Mouse (Mus musculus) forebrain, embryonic 11.5 days (tissue): ENCODE measurements at regions not wholly inside any gene's neighbourhood (a gene's known extent, or its start where the extent isn't known, plus 50 kb on each side); places are given as distances from the start of the nearest gene placed in this dataset.
A peak's percentile ranks its signal among the peaks of the same experiment; 100 is the strongest.

ENCODE experiments used
- ATAC-seq: fragments of 200-750 bp; cut with Nextera tagmentation; replicated peaks from 2 replicates; pipeline ENCODE4 v1.8.0; 2017; ENCODE audit warnings: moderate TSS enrichment; ENCODE audit not compliant: low FRiP score
- DNase-seq: peaks from one replicate; pipeline ENCODE4 v3.0.0-alpha.2; 2017; ENCODE audit warnings: low spot score
- H3K27ac ChIP-seq: fragments of 300-500 bp; sonication (generic); 2 replicates; pipeline ENCODE4 v1.5.1; 2014; ENCODE audit warnings: low read depth, low read length
- H3K27me3 ChIP-seq: fragments of 300-500 bp; sonication (generic); 2 replicates; pipeline ENCODE4 v1.6.1; 2014; ENCODE audit warnings: mild to moderate bottlenecking, low read length, mixed read lengths; ENCODE audit not compliant: control insufficient read depth, insufficient read depth
- H3K36me3 ChIP-seq: fragments of 300-500 bp; sonication (generic); 2 replicates; pipeline ENCODE4 v1.6.1; 2014; ENCODE audit warnings: mild to moderate bottlenecking, low read length, moderate library complexity, mixed read lengths; ENCODE audit not compliant: control insufficient read depth, insufficient read depth
- H3K4me1 ChIP-seq: fragments of 300-500 bp; sonication (generic); replicated peaks from 2 replicates; pipeline ENCODE4 v1.6.1; 2014; ENCODE audit warnings: low read length, mixed read lengths; ENCODE audit not compliant: control insufficient read depth, insufficient read depth
- H3K4me2 ChIP-seq: fragments of 300-500 bp; sonication (generic); 2 replicates; pipeline ENCODE4 v1.6.1; 2014; ENCODE audit warnings: low read depth, mild to moderate bottlenecking, low read length, moderate library complexity, mixed read lengths; ENCODE audit not compliant: severe bottlenecking
- H3K4me3 ChIP-seq: fragments of 300-500 bp; sonication (generic); 2 replicates; pipeline ENCODE4 v1.5.1; 2014; ENCODE audit warnings: low read depth, low read length
- H3K9ac ChIP-seq: fragments of 300-500 bp; sonication (generic); 2 replicates; pipeline ENCODE4 v1.6.1; 2014; ENCODE audit warnings: low read length
- H3K9me3 ChIP-seq: fragments of 300-500 bp; sonication (generic); 2 replicates; pipeline ENCODE4 v1.6.1; 2016; ENCODE audit warnings: low read length, mixed read lengths; ENCODE audit not compliant: control insufficient read depth
- WGBS: fragments of 180-500 bp; shearing (Covaris S2); extraction: QIAGEN DNeasy Blood & Tissue Kit; methylation state at CpG from one replicate; pipeline ENCODE4 v1.1.7; 2014; 5-methylcytosine and 5-hydroxymethylcytosine counted together

GRCm38 (mm10) chr1:169135542-169135941 is 395.7 kb downstream of the Nuf2 start:
- Histone ChIP-seq H3K9ac (no peak overlapping the region), H3K27me3 (no peaks in the 10 kb centered on the region), H3K4me1 (no peaks in the 10 kb centered on the region; the same call in 1 of the 2 replicates), H3K9me3 (no peaks in the 10 kb centered on the region), H3K27ac (no peak overlapping the region), H3K4me3 (no peak overlapping the region), H3K4me2 (no peak overlapping the region), H3K36me3 (no peaks in the 10 kb centered on the region)
- ATAC-seq (no peak), DNase-seq (no peak)

- Histone ChIP-seq H3K27ac (no peak overlapping the region), H3K27me3 (no peaks in the 10 kb centered on the region), H3K4me3 (no peak overlapping the region), H3K36me3 (no peaks in the 10 kb centered on the region), H3K4me2 (no peak overlapping the region), H3K9ac (no peak overlapping the region), H3K4me1 (no peaks in the 10 kb centered on the region), H3K9me3 (no peaks in the 10 kb centered on the region)
- ATAC-seq (no peak), DNase-seq (no peak)
- WGBS = 67% methylated on average over 4 of the region's 4 CpGs
Measured at GRCm38 (mm10) chr1:169103669-169104068, 427.6 kb downstream of the Nuf2 start.

GRCm38 (mm10) chr1:169103113-169103512 is 428.2 kb downstream of the Nuf2 start:
- WGBS = 61% methylated on average over 2 of the region's 2 CpGs
- Histone ChIP-seq H3K9me3 (no peaks in the 10 kb centered on the region), H3K4me3 (no peak overlapping the region), H3K9ac (no peak overlapping the region), H3K36me3 (no peaks in the 10 kb centered on the region), H3K4me2 (no peak overlapping the region), H3K27me3 (no peaks in the 10 kb centered on the region), H3K27ac (no peak overlapping the region), H3K4me1 (no peaks in the 10 kb centered on the region)
- ATAC-seq (no peak), DNase-seq (no peak)

- no peak overlapping the region for H3K4me2 ChIP-seq
- H3K9me3 ChIP-seq = no peaks in the 10 kb centered on the region
- H3K27me3 ChIP-seq = no peaks in the 10 kb centered on the region
- ATAC-seq = no peak
- no peak for DNase-seq
- H3K4me1 ChIP-seq = no peaks in the 10 kb centered on the region
- H3K36me3 ChIP-seq = no peaks in the 10 kb centered on the region
- H3K27ac ChIP-seq = no peak overlapping the region
- H3K9ac ChIP-seq = no peak overlapping the region
- WGBS = 84% methylated on average over 5 of the region's 5 CpGs
- no peak overlapping the region for H3K4me3 ChIP-seq
Measured at GRCm38 (mm10) chr1:169099221-169099620, 432.0 kb downstream of the Nuf2 start.

- no peaks in the 10 kb centered on the region for H3K27me3 ChIP-seq
- no peak overlapping the region for H3K27ac ChIP-seq
- no peak for ATAC-seq
- 69% methylated on average over 5 of the region's 5 CpGs for WGBS
- no peak overlapping the region for H3K4me2 ChIP-seq
- no peaks in the 10 kb centered on the region for H3K36me3 ChIP-seq
- H3K4me1 ChIP-seq = no peaks in the 10 kb centered on the region
- DNase-seq = no peak
- no peak overlapping the region for H3K4me3 ChIP-seq
- no peaks in the 10 kb centered on the region for H3K9me3 ChIP-seq
- H3K9ac ChIP-seq = no peak overlapping the region
Measured at GRCm38 (mm10) chr1:169096737-169097136, 434.5 kb downstream of the Nuf2 start.

- 73% methylated on average over 3 of the region's 3 CpGs for WGBS
Measured at GRCm38 (mm10) chr1:169093602-169094354, 437.5 kb downstream of the Nuf2 start.

GRCm38 (mm10) chr1:169086032-169086431 is 445.2 kb downstream of the Nuf2 start:
- Histone ChIP-seq H3K9ac (no peak overlapping the region), H3K4me2 (no peak overlapping the region), H3K4me3 (no peak overlapping the region), H3K9me3 (no peaks in the 10 kb centered on the region), H3K27ac (peak overlapping the region; percentile 34; the same call in 1 of the 2 replicates), H3K4me1 (no peaks in the 10 kb centered on the region), H3K27me3 (no peaks in the 10 kb centered on the region), H3K36me3 (no peaks in the 10 kb centered on the region)
- DNase-seq = peak; percentile 50
- ATAC-seq = peak; percentile 63; the same call in 1 of the 2 replicates
- 32% methylated on average over 3 of the region's 3 CpGs for WGBS

More at GRCm38 (mm10) chr1:169093602-169094354, 437.5 kb downstream of the Nuf2 start:
- Histone ChIP-seq H3K9ac (no peak overlapping the region), H3K36me3 (no peaks in the 10 kb centered on the region), H3K4me2 (no peak overlapping the region), H3K4me1 (no peaks in the 10 kb centered on the region), H3K9me3 (no peaks in the 10 kb centered on the region), H3K27me3 (no peaks in the 10 kb centered on the region), H3K27ac (no peak overlapping the region), H3K4me3 (no peak overlapping the region)
- no peak for DNase-seq
- ATAC-seq = no peak

DNA sequence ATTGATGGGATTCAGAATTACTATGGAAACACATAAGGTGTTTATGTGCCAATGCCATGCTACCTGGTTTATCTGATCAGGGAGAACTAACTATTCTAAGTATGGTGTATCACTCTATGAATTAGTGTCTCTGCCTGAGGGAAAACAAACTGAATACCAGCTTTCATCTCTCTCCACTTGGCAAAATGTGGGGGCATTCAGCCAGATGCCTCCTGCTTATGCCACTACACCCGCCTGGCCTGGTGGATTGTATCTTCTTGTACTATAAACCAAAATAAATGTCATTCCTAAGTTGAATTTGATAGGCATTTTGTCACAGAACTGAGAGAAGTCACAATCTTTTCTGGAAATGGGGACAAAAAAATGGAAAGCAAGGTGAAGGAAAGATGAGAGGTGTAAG is 450.6 kb downstream of the Nuf2 start:
- H3K4me3 ChIP-seq = no peak overlapping the region
- no peaks in the 10 kb centered on the region for H3K9me3 ChIP-seq
- no peaks in the 10 kb centered on the region for H3K36me3 ChIP-seq
- WGBS = 87% methylated on average over 1 of the region's 1 CpGs
- no peaks in the 10 kb centered on the region for H3K4me1 ChIP-seq
- H3K27me3 ChIP-seq = no peaks in the 10 kb centered on the region
- no peak overlapping the region for H3K9ac ChIP-seq
- H3K4me2 ChIP-seq = no peak overlapping the region
- no peak overlapping the region for H3K27ac ChIP-seq
- DNase-seq (no peak), ATAC-seq (no peak)

DNA sequence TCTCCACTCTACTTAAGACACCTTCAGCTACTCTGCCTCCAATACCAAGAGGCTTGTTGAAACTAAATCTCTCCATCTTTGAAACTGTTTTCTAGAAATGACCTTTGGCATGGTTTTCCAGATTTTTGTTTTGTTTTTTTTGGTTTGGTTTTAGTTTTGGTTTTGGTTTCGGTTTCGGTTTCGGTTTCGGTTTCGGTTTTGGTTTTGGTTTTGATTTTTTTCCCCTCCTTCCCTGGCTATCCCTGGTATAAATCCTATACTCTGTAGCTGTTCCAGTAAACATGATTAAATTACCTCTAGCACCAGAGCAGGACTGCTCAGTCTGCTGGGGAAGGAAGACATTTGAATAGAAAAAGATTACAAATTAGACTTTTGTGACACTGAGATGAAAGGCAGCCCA is 454.0 kb downstream of the Nuf2 start:
- DNase-seq = no peak
- Histone ChIP-seq H3K27ac (no peak overlapping the region), H3K4me1 (no peaks in the 10 kb centered on the region), H3K4me3 (no peak overlapping the region), H3K4me2 (no peak overlapping the region), H3K36me3 (no peaks in the 10 kb centered on the region), H3K9ac (no peak overlapping the region), H3K27me3 (no peaks in the 10 kb centered on the region), H3K9me3 (no peaks in the 10 kb centered on the region)
- ATAC-seq = no peak
- 98% methylated on average over 5 of the region's 5 CpGs for WGBS
